Mouse (Mus musculus): ENCODE measurements at regions not wholly inside any gene's neighbourhood (a gene's known extent, or its start where the extent isn't known, plus 50 kb on each side); places are given as distances from the start of the nearest gene placed in this dataset.

DNA sequence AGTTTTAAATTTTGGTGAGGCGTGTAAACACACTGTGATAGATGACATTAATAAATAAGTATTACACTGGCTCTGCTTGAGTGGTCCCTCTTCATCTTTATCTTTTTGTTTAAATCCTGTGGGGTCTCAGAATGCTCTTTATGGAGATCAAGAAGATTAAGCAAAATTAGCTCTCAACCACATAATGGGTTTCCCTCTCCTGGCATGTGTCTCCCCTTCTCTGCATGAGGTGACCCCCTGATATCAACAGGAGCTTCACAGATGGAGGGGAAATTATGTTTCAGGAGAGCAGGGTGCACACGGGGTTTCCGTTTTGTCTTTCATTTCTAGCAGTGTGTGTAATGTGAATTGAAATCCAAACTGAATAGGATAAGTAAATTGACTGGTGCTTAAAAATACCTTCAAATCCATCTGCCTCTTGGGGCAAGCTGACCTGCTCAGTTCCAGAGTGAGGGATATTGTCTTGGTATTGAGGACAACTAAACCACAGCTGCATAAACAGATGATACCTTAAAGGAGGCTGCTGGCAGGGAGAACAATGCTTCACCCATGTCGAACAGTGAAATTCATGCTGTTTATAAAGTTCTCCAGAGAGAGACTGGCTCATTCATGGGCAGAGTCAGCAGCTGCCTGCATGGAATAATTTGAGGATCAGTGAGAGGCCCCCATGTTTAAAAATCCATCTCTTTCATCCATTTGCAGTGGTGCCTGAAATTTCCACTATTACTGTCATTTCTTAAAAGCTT is 518.3 kb upstream of the Nr2f1 start:
- no peak for DNase-seq (ENCODE audit: low spot score)

DNA sequence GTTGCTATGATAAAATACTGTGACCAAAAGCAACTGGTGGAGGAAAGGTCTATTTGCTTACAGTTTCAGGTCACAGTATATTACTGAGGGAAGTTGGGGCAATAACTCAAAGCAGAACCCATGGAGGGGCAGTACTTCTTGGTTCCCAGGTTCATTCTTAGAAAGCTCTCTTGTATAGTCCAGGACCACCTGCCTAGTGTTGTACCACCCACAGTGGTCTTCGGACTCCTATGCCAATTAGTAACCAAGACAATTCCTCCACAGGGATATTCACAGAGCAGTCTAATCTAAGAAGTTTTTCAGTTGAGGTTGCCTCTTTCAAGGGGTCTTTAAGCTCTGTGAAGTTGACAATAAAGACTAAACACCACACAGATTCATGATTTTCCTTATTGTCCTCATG is 517.6 kb upstream of the Nr2f1 start:
- DNase-seq (ENCODE audit: low spot score) = no peak

DNA sequence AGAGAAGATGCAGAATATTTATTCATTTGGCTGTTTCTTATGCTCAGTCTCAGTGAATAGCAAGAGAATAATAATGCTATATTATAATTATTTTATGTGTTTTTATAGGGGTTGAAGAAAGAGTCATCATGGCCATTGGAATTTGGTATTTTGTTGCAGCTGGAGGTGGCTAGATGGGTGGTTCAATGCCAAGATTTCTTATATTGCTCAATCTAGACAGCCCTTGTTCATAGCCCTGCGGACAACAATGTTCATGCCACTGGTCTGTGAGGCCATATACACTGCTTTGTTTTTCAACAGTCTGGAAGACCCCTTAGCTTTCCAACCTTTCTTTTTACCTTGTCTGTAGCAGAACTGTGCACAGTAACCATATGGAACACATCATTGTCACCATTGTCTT is 505.1 kb upstream of the Nr2f1 start:
- no peak for DNase-seq (ENCODE audit: low spot score)

DNA sequence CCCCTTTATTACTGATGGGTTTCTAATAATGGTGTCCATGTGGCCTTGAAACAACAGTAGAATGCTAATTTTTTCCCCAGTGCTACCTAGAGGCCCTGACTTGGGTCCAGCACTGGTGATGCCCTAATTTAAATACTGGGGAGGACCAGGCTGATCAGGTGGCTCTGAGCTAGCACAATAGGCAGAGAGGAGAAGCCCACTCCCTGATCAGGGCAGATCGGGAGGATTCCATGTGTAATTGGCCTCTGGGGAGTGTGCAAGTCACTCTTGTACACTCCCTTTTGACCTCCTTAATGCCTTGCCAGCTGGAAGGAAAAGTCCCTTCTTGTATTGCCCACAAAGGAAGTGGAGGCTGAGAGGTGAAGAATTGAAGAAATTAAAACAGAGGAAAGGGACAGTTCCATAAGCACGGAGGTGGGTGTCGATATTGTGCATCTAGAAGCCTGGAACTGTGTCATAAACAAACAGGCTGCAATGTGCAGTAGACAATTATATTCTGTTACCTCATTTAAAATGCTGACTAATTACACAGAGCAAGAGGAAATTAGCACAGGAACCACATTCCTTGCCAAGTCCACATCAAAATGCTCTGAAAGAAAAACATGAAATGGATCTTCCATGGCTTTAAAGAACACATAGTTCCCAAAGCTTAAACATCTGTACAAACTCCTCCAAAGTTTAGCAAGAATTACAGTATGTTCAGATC is 498.4 kb upstream of the Nr2f1 start:
- peak; percentile 6 for DNase-seq (ENCODE audit: low spot score)

DNA sequence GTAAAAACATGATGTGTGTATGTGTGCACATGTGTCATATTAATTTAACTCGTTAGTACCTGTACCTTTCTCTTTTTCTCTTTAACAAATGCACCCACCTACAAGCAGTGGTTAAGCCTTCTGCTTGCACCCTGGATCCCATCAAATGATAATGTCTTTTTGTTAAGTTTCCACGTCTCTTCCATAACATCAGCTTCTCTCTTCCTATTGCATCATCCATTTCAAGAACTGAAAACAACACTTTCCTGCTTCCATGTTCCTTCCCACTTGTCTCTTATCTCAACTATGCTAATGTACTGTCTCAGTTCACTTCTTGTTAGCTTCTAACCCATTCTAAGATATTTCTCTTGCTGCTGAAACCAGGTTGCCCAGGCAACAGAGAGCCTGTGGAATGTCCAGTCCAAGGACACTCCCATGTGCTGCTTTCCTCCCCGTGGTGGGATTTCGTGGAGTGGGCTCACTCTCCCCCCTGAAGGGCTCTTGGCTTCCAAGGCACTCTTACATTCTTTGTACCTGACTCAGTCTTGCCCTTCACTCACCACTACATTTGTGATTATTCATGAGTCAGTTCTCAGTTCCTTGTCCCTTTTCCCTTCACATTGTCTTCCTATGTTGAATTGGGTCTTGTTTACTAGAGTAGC is 479.8 kb upstream of the Nr2f1 start:
- DNase-seq (ENCODE audit: low spot score) = no peak

DNA sequence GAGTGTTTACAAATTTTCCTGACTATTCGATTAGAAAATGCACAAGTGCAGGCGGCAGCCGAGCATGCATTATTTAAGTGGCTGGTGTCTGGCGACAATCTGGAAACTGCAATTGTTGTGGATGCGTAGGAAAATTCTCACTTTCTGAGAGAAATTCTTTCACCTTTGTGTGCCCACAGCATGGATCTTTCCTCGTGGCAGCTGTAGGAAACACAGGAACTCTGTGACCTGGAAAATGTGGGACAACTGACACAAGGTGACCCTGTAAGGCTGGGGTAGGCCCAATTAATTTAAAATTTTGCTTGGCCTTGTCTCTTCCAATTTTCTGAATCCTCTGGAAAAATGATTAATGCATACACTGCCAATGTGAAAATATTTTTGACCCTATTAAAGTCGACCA is 478.7 kb upstream of the Nr2f1 start:
- no peak for DNase-seq (ENCODE audit: low spot score)

DNA sequence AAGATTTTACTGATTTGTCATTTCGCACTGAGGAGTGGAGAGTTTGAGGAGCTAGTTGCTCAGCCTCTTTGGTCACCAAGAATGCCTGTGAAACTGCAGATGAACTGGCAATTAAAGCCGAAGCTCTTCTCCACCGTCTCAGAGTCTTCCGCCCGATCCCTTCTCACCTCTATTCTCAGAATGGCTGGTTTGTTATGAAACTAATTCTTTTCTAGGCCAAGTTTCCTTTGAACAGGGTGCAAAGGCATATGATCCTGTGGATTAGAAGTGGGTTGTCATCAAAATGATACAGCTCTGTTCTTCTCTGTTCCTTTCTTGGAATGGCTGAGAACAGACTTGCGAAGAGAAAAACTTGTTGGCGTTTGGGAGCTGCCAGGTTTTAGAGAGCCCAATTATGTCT is 458.7 kb upstream of the Nr2f1 start:
- DNase-seq (ENCODE audit: low spot score) = no peak

DNA sequence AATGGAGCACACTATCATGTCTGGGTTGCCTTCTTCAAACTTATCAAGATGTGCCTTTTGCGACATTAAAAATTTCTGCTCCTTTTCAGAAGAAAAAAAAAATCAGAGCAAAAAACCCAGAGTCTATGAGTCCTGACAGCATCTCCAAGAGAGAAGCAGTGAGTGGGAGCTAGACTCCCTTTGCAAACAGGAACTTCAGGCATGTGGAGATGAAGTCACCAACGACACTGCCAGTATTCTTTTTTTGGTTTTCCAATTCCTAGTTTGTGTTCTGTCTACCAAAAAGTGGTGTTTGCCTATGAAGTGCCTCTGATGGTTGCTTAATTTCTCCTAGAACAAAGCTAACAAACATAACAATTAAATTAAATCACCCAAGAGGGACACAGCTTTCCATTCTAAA is 457.2 kb upstream of the Nr2f1 start:
- DNase-seq (ENCODE audit: low spot score) = no peak

DNA sequence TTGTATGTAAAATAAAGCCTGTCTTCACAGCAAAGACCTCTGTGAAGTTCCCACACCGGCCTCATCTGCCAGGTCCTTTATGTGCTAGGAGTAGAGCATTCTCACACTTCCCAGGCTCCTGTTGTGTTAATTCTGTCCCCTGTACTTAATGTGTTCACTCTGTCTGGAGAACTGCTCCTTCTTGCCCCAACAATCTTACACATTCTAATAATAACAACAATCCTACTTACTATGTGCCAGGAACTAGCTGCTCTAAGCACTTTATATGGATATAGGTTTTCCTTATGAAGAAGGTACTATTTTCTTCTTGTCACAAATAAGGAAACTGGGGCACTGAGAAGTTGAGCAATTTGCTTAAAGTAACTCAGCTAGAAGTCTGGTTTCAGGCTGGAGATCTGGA is 456.6 kb upstream of the Nr2f1 start:
- no peak for DNase-seq (ENCODE audit: low spot score)

DNA sequence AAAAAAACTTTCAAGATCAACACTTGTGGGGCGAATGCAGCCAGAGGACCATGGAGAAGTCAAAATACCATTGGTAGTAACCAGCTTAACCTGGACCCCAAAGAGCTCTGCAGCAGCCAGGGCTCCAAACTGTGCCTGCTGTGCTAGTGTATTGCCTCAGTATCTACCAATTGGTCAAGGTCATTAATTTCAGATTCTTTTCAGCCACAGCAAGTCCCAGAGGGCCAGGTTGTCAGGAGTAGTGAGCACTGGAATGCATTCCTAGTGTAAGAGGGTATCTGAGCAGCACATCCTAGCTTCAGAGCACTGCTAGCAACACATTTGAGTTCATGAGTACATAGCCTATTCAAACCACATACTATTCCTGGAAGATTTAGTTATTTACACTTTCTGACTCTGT is 451.3 kb upstream of the Nr2f1 start:
- no peak for DNase-seq (ENCODE audit: low spot score)

DNA sequence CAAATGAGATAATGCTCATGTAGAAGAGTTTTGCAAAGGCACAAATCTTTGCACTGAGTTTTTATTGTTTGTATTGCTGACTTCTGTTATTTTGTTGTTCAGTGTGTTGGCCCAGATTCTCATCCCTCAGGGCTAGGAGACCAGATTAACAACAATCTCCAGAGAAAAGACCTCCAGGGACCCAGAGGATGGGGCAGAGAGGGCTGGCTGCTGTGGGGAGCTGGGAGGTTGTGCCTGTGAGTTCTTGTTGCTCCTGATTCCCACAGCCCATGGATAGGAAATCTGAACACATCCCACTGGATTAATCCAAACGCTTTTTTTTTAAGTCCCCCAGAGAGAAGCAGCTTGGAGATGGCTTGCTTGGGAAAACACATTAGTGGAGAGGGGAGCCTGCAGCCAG is 445.0 kb upstream of the Nr2f1 start:
- no peak for DNase-seq (ENCODE audit: low spot score)

DNA sequence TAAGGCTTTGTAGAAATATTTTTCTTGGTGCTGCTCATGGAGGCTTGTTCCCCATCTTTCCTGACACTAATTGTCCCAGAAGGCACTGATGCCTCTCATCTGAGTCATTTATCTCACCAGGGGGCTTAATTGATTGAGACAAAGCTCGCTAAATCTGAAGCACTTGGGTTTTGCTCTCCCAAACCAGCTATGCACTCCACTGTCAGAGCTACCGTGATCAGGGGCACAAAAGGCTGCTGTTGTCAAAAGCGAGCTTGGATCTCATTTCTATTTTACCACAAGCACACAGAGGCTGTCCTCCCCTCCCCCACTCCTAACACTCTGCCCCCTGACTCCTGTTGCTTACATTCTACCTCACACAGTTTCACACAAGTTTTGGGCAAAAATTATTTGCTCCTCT is 443.5 kb upstream of the Nr2f1 start:
- no peak for DNase-seq (ENCODE audit: low spot score)

DNA sequence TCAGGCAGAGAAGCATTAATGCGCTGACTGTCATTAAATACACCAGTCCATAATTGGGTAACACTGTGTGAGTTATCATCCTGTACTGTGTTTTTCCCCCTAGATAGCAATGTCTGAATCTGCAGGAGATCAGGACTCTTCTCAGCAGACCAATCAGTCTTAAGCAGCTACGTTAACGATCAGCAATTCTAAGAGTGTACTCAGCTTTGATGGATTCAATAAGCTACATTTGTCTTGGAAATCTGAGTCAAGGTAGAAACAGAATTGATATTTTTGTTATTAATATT is 442.8 kb upstream of the Nr2f1 start:
- DNase-seq (ENCODE audit: low spot score) = no peak

DNA sequence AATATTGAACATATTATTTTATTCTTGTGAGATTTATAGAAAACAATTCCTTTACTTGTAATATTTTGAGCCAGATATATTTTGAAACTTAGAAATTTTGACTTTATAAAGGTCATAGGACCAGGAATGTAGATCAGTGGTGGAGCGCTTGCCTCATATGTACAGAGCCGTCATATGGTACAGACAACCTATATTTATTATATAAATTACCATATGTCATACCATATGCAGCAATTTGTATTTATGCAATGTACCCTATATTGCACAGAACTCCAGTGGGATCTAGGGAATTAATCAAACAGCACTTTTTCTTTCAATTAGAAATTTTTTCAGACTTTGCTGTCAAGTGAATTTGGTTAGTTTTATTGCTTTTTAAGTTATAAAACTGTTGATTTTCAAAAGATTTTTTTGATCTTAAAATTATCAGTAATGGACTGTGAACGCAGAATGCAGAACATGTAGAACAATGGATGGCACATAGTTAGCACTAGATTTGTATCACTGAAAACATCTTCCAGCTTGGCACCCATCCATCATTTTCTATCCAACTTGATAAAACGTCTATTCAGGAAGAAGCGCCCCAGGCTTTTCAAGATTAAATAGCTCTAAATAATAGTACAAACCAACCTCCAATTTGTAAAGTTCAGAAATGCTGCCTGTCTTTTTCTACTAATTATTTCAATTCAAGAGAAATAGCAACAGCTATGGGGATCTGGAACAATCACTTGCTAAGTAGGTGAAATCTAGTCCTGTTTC is 442.3 kb upstream of the Nr2f1 start:
- DNase-seq (ENCODE audit: low spot score) = no peak

DNA sequence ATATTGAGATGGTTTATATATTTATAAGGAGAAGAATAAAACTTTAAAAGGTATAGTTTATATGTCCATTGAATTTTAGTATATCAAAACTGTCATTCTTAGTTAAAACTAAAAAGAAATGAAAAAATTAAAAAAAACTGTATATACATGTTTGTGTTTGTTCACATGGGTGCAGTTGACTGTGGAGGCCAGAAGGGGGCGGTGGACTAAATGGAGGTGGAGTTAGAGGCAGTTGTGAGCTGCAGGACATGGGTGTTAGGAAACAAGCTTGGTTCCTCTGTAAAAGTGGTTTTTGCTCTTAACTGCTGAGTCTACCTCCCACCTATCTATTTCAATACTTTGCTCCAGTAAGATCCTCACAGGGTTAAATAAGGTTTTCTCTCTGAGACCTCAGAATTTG is 440.8 kb upstream of the Nr2f1 start:
- no peak for DNase-seq (ENCODE audit: low spot score)

DNA sequence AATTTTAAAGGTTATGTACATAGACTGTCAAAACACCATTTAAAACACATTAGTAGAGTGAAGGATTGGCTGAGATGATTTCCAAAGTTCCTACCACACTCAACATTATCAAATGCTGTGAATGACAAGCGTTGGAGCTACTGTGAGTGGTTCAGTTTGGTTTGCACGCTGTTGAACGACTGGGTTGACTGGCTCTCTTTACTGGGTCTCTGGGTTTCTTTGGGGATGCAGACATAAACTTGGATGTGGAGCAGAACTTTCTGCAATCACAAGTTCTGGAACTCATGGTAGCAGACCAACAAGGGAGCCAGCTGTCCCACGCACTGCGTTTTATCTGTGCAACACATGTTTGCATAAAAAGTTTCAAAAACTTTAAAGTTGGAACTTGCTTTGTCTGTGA is 438.9 kb upstream of the Nr2f1 start:
- no peak for DNase-seq (ENCODE audit: low spot score)

DNA sequence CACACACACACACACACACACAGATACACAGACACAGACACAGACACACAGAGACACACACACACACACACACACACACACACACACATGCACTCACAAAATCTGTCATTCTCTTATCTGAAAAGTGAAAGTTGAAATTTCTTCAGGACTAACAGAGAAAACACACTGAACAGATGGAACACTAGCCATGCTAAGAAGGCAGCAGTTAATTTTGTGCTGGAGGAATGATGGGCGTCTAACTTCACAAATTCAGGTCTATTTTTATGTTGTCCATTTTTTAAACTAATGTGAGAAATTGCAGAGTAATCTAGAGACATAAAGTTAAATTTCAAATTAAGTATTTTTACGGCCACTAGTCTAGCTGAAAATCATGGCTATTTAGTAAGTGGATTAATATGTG is 432.1 kb upstream of the Nr2f1 start:
- DNase-seq (ENCODE audit: low spot score) = no peak

DNA sequence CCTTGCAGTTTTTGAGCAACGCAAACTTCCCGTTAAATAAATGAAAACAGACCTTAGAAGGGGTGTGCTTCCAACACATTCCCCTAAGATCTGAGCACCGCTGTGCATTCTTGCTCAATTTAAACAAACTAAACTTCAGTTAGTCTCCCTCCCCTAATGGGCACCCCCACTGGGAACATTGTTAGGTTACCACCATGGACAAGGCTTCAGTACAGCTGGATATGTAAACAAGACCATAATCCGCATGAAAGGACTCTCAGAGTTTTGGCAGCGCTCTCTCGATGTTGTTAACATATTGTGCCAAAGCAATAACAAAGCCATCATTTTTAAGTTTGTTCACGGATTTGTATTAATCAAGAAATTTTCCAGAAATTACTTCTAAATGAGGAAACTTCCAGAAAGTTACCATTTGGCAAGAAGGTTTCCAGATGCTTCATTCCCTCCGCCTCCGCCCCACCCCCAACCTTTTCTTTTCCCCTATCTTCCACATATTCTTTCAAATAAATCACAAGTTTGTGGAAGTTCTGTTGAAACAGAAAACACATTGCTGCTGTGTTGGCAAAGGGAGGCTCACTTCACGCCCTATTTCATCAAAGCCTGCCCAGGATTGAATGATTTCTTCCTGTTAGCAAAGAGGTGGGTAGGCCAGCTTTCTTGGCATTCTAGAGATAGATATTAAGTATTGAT is 429.6 kb upstream of the Nr2f1 start:
- no peak for DNase-seq (ENCODE audit: low spot score)

DNA sequence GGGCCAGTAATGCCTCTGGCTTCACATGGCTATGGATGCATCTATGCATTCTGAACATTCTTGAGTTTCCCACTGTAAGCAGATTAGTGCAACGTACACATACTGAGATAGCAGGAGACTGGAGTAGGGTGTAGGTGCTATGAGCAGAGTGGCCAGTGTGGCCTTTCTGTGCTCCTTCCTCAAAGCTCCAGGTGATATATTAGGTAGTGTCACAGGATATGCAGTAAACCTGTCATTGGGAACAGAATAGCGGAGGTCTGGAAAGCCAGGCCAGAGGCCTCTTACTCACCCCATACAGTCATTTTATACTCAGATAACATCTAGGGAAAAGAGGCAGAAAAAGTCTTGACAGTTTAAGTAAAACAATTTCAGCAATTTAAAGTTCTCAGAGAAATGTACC is 424.1 kb upstream of the Nr2f1 start:
- no peak for DNase-seq (ENCODE audit: low spot score)

DNA sequence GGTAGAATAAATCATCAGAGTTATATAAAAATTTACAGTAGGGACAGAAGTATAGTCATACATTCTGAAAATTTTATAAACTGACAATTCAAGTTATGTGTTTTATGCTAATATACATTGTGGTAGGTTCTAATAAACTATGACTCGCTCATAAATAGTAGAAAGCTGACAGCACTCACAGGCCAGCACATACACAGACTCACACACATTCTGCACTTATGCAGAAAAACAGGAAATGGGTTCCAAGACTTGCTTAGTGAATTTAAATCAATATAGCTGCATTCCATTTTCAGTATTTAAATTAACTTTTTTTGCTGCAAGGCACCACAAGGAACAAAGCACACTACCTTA is 403.3 kb upstream of the Nr2f1 start:
- DNase-seq (ENCODE audit: low spot score) = no peak

DNA sequence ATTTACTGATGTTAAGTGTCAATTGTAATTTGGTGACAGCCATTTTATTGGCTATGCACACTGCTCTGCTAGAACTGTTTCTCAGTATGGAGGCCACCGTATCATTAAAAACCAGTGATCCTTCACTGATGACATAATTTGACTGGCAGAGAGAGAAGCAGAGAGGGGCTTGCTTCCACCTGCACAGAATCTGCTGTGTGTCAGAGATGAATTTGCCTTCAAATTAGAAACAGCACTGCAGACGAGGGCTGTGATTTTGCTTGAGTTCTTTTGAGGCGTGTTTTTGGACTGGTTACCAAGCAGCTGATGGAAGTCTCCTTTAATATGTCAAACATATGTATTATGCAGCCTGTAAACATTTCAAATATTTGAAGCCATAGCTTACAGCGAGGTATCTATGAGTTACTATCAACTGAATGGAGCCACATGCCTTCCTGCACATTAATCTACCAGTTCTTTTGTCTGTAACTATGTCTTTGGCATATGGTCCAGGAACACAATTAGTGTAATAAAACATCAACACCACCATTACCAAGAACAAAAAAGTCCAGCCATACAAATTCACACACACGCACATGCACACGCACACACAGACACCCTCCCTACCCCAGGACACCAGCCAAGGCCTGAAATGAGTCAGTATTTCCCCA is 402.8 kb upstream of the Nr2f1 start:
- no peak for DNase-seq (ENCODE audit: low spot score)
